Mouse (Mus musculus): ENCODE data around the gene Helq.

Helq gene

GRCm38 (mm10) chr5:100779002-100779401, 19.4 kb downstream of the Helq start:
- DNase-seq (ENCODE audit: low spot score in 2 of 2) = no peak

- DNase-seq (ENCODE audit: low spot score in 2 of 2) = no peak
Measured at GRCm38 (mm10) chr5:100776900-100777299, 21.5 kb downstream of the Helq start.

DNA sequence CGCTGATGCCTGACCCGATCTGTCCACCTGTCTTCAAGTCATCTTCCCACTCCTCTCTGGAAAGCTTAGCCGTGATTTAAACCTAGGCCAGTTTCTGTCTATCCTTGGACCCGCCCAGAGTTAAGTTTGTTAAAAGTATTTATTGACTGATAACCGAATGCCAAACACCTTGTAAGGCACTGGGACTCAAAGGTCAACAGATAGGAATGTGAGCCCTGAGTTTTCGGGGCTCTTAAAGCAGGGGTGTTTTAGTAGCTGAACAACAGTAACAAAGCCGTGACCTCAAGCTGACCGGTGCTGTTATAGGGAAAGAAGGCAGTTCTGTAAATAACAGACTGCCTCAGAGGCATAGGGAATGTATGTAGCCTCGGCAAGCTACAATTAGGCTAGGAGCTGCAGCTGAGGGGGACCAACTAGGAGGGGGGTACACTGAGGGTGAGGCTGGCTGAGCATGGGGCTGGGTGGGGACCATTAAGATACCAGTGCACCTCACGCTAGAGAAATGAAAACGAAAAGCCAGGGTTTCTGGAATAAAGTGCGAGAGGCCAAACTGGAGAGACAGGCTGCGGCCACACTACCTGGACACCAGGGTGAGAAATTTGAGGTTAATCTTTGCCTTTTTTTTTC, 22.5 kb downstream of the Helq start:
- no peak for DNase-seq (ENCODE audit: low spot score in 2 of 2)

DNA sequence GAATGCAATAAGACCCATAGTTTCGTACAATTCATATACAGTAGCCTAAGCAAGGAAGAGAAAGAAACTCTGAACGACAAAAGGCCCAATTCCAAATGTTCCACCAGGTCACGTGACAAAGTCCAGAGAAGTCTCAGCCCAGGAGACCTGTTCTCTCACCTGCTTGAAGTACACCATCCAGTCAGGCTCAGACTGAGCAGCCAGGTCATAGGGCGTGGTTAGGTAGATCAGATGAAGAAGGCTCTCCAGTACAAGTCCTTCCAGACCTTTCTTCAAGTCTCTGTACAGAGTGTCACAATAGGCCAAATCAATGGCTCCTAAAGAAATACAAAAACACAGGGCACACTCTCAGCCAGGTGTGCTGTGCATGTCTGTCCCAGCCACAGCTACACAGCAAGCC, 26.8 kb downstream of the Helq start:
- no peak for DNase-seq (ENCODE audit: low spot score in 2 of 2)

DNA sequence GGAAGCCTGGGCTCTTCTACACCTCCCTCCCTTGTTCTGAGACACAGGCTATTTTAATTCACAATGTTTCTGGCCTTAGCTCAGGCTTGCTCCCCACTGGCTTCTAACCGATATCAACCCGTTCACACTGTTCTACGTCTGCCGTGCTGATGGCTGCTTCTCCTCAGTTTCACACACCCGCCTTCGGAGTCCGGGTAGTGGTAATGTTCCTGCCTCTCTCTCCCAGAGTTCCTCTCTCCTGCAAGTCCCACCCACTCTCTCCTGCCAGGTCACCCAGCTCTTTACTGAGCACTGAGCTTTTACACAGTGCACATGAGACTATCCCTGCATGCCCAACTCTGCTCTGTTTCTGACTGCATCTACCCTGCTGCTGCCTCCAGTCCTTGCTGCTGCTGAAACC, 32.4 kb downstream of the Helq start:
- no peak for DNase-seq (ENCODE audit: low spot score in 2 of 2)

DNA sequence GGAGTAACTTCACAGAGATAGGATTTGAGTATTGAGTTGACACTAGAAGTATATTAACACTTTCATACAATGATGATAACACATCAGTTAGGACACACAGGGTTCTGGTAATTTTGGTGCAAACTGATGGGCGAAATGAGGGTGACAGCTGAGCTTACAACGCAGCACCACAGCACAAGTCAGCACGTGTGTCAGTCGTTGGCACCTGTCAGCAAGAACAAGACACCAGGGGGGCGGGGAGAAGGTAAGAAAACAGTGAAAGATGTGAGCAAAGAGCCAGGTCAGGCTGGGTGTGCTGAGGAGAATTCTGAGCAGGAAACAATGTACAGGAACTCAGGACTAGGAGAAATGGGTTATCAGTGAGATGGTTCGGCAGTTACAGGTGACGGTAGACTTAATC, 36.7 kb downstream of the Helq start:
- DNase-seq (ENCODE audit: low spot score in 2 of 2) = no peak

GRCm38 (mm10) chr5:100760049-100760663, 38.2 kb downstream of the Helq start:
- no peak for DNase-seq (ENCODE audit: low spot score in 2 of 2)

GRCm38 (mm10) chr5:100758121-100758520, 40.3 kb downstream of the Helq start:
- DNase-seq (ENCODE audit: low spot score in 2 of 2) = no peak

DNA sequence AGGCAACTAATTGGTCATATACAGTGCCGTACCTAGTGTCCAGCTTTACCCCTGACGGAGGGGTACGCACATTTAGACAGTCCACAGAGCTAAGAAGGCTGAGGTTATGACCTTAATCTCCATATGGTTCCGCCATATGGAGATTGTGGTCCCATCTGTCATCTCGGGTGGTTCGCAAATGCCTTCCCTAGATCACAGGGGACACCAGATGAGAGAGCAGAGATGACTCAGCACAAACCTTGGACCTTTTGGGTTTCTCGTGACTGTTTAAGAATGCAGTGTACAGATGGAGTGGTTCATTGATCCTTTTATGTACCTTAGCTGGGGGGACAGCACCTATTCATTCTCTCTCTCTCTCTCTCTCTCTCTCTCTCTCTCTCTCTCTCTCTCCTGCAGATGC, 45.0 kb downstream of the Helq start:
- DNase-seq (ENCODE audit: low spot score in 2 of 2) = no peak

- no peak for DNase-seq (ENCODE audit: low spot score in 2 of 2)
Measured at GRCm38 (mm10) chr5:100751655-100752054, 46.7 kb downstream of the Helq start.

GRCm38 (mm10) chr5:100750617-100751255, 47.7 kb downstream of the Helq start:
- no peak for DNase-seq (ENCODE audit: low spot score in 2 of 2)

- no peak for DNase-seq (ENCODE audit: low spot score in 2 of 2)
Measured at GRCm38 (mm10) chr5:100738802-100739201, 59.6 kb downstream of the Helq start.

- no peak for DNase-seq (ENCODE audit: low spot score in 2 of 2)
Measured at GRCm38 (mm10) chr5:100736919-100737318, 61.5 kb downstream of the Helq start.

DNA sequence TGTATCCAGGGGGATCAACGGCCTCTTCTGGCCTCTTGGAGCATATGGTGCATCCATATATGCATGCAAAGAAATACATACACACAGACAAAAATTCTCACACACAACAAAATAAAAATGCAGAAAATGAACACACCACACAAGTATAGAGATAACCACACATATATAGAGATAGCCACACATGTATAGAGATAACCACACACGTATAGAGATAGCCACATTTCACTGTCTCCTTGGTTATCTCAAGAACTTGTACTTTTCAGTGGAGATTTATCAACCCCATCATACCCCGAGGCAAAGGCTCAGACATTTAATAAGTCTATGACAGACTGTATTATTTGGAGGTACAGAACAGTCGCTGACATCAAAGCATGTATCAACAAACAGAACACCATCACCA, 63.9 kb downstream of the Helq start:
- no peak for DNase-seq (ENCODE audit: low spot score in 2 of 2)

GRCm38 (mm10) chr5:100728757-100729156, 69.6 kb downstream of the Helq start:
- no peak for DNase-seq (ENCODE audit: low spot score in 2 of 2)

GRCm38 (mm10) chr5:100726001-100726400, 72.4 kb downstream of the Helq start:
- DNase-seq (ENCODE audit: low spot score in 2 of 2) = no peak

- DNase-seq (ENCODE audit: low spot score in 2 of 2) = peak in 1 of 2 experiments; percentile 23
Measured at GRCm38 (mm10) chr5:100719235-100720088, 78.9 kb downstream of the Helq start, which contains the start of gene Hpse. Hpse (minus strand) TSS chr5:100719716.

DNA sequence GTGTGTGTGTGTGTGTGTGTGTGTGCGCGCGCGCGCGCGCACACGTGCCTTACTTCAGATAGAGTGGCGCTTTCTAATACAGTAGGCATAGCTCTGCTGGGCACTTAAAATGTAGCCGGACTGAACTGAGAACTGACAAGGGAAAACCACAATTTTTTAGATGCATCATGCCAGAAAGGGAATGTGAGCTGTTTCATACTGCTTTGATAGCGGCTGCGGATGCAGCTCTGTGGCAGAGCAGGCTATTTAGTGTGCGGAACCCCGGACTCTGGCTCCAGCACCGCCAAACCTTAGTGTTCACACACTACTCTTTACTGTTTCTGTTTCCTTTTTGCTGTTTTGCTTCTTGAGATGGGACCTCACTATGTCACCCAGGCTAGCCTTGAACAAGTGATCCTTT, 81.6 kb downstream of the Helq start:
- DNase-seq (ENCODE audit: low spot score in 2 of 2) = no peak
